Mouse (Mus musculus): ENCODE measurements at regions not wholly inside any gene's neighbourhood (a gene's known extent, or its start where the extent isn't known, plus 50 kb on each side); places are given as distances from the start of the nearest gene placed in this dataset.
"Not testable (repeated sequence)": the region's sequence is repeated elsewhere in the genome, so short reads cannot be mapped to it uniquely, and the experiment has no call there.

GRCm38 (mm10) chr5:77796960-77797359, 389.1 kb upstream of the Igfbp7 start:
- no peaks in the 10 kb centered on the region for H3K27me3 ChIP-seq (ENCODE audit: control insufficient read depth, insufficient read depth, low read length, poor library complexity, severe bottlenecking)
- DNase-seq (ENCODE audit: low read depth, low spot score), result no peak
- no peaks in the 10 kb centered on the region for H3K36me3 ChIP-seq (ENCODE audit: control insufficient read depth, insufficient read depth, low read length, poor library complexity, severe bottlenecking)

- Histone ChIP-seq H3K36me3 (ENCODE audit: control insufficient read depth, insufficient read depth, low read length, poor library complexity, severe bottlenecking) (no peaks in the 10 kb centered on the region), H3K27me3 (ENCODE audit: control insufficient read depth, insufficient read depth, low read length, poor library complexity, severe bottlenecking) (no peaks in the 10 kb centered on the region)
- no peak for DNase-seq (ENCODE audit: low read depth, low spot score)
These were observed 387.9 kb upstream of the Igfbp7 start for GRCm38 (mm10) chr5:77795766-77796165.

GRCm38 (mm10) chr5:77783953-77784352, 376.1 kb upstream of the Igfbp7 start:
- no peak for DNase-seq (ENCODE audit: low read depth, low spot score)
- H3K27me3 ChIP-seq (ENCODE audit: control insufficient read depth, insufficient read depth, low read length, poor library complexity, severe bottlenecking), result no peaks in the 10 kb centered on the region
- H3K36me3 ChIP-seq (ENCODE audit: control insufficient read depth, insufficient read depth, low read length, poor library complexity, severe bottlenecking), result no peaks in the 10 kb centered on the region

GRCm38 (mm10) chr5:77762426-77763042, 354.7 kb upstream of the Igfbp7 start:
- Histone ChIP-seq H3K27me3 (ENCODE audit: control insufficient read depth, insufficient read depth, low read length, poor library complexity, severe bottlenecking) (no peaks in the 10 kb centered on the region), H3K36me3 (ENCODE audit: control insufficient read depth, insufficient read depth, low read length, poor library complexity, severe bottlenecking) (no peaks in the 10 kb centered on the region)
- no peak for DNase-seq (ENCODE audit: low read depth, low spot score)

GRCm38 (mm10) chr5:77762013-77762412, 354.2 kb upstream of the Igfbp7 start:
- DNase-seq (ENCODE audit: low read depth, low spot score), result no peak
- Histone ChIP-seq H3K27me3 (ENCODE audit: control insufficient read depth, insufficient read depth, low read length, poor library complexity, severe bottlenecking) (no peaks in the 10 kb centered on the region), H3K36me3 (ENCODE audit: control insufficient read depth, insufficient read depth, low read length, poor library complexity, severe bottlenecking) (no peaks in the 10 kb centered on the region)

- no peak for DNase-seq (ENCODE audit: low read depth, low spot score)
- no peaks in the 10 kb centered on the region for H3K36me3 ChIP-seq (ENCODE audit: control insufficient read depth, insufficient read depth, low read length, poor library complexity, severe bottlenecking)
- H3K27me3 ChIP-seq (ENCODE audit: control insufficient read depth, insufficient read depth, low read length, poor library complexity, severe bottlenecking), result no peaks in the 10 kb centered on the region
These were observed 341.1 kb upstream of the Igfbp7 start for GRCm38 (mm10) chr5:77748933-77749332.

- no peak for DNase-seq (ENCODE audit: low read depth, low spot score)
These were observed 338.8 kb upstream of the Igfbp7 start for GRCm38 (mm10) chr5:77746604-77747003.

GRCm38 (mm10) chr5:77743467-77743866, 335.6 kb upstream of the Igfbp7 start:
- no peaks in the 10 kb centered on the region for H3K27me3 ChIP-seq (ENCODE audit: control insufficient read depth, insufficient read depth, low read length, poor library complexity, severe bottlenecking)
- H3K36me3 ChIP-seq (ENCODE audit: control insufficient read depth, insufficient read depth, low read length, poor library complexity, severe bottlenecking), result no peaks in the 10 kb centered on the region
- DNase-seq (ENCODE audit: low read depth, low spot score), result no peak

More at GRCm38 (mm10) chr5:77746604-77747003, 338.8 kb upstream of the Igfbp7 start:
- H3K36me3 ChIP-seq (ENCODE audit: control insufficient read depth, insufficient read depth, low read length, poor library complexity, severe bottlenecking), result no peaks in the 10 kb centered on the region
- H3K27me3 ChIP-seq (ENCODE audit: control insufficient read depth, insufficient read depth, low read length, poor library complexity, severe bottlenecking), result no peaks in the 10 kb centered on the region

GRCm38 (mm10) chr5:77730286-77730685, 322.4 kb upstream of the Igfbp7 start:
- not testable (repeated sequence) for H3K36me3 ChIP-seq (ENCODE audit: control insufficient read depth, insufficient read depth, low read length, poor library complexity, severe bottlenecking); H3K27me3 ChIP-seq (ENCODE audit: control insufficient read depth, insufficient read depth, low read length, poor library complexity, severe bottlenecking); DNase-seq (ENCODE audit: low read depth, low spot score)

GRCm38 (mm10) chr5:77681592-77681991, 273.8 kb upstream of the Igfbp7 start:
- no peaks in the 10 kb centered on the region for H3K27me3 ChIP-seq (ENCODE audit: control insufficient read depth, insufficient read depth, low read length, poor library complexity, severe bottlenecking)
- H3K36me3 ChIP-seq (ENCODE audit: control insufficient read depth, insufficient read depth, low read length, poor library complexity, severe bottlenecking), result no peaks in the 10 kb centered on the region
- DNase-seq (ENCODE audit: low read depth, low spot score), result no peak

- H3K36me3 ChIP-seq (ENCODE audit: control insufficient read depth, insufficient read depth, low read length, poor library complexity, severe bottlenecking), result no peaks in the 10 kb centered on the region
- DNase-seq (ENCODE audit: low read depth, low spot score), result no peak
- H3K27me3 ChIP-seq (ENCODE audit: control insufficient read depth, insufficient read depth, low read length, poor library complexity, severe bottlenecking), result no peaks in the 10 kb centered on the region
These were observed 264.5 kb upstream of the Igfbp7 start for GRCm38 (mm10) chr5:77672073-77672924.

- Histone ChIP-seq H3K36me3 (ENCODE audit: control insufficient read depth, insufficient read depth, low read length, poor library complexity, severe bottlenecking) (no peaks in the 10 kb centered on the region), H3K27me3 (ENCODE audit: control insufficient read depth, insufficient read depth, low read length, poor library complexity, severe bottlenecking) (no peaks in the 10 kb centered on the region)
- no peak for DNase-seq (ENCODE audit: low read depth, low spot score)
These were observed 255.3 kb upstream of the Igfbp7 start for GRCm38 (mm10) chr5:77663096-77663495.

- Histone ChIP-seq H3K36me3 (ENCODE audit: control insufficient read depth, insufficient read depth, low read length, poor library complexity, severe bottlenecking) (no peaks in the 10 kb centered on the region), H3K27me3 (ENCODE audit: control insufficient read depth, insufficient read depth, low read length, poor library complexity, severe bottlenecking) (no peaks in the 10 kb centered on the region)
- DNase-seq (ENCODE audit: low read depth, low spot score), result no peak
These were observed 251.2 kb upstream of the Igfbp7 start for GRCm38 (mm10) chr5:77659016-77659415.

GRCm38 (mm10) chr5:77644651-77645050, 236.8 kb upstream of the Igfbp7 start:
- Histone ChIP-seq H3K27me3 (ENCODE audit: control insufficient read depth, insufficient read depth, low read length, poor library complexity, severe bottlenecking) (no peaks in the 10 kb centered on the region), H3K36me3 (ENCODE audit: control insufficient read depth, insufficient read depth, low read length, poor library complexity, severe bottlenecking) (no peaks in the 10 kb centered on the region)
- DNase-seq (ENCODE audit: low read depth, low spot score), result no peak

- Histone ChIP-seq H3K36me3 (ENCODE audit: control insufficient read depth, insufficient read depth, low read length, poor library complexity, severe bottlenecking) (no peaks in the 10 kb centered on the region), H3K27me3 (ENCODE audit: control insufficient read depth, insufficient read depth, low read length, poor library complexity, severe bottlenecking) (no peaks in the 10 kb centered on the region)
- DNase-seq (ENCODE audit: low read depth, low spot score), result no peak
These were observed 212.6 kb upstream of the Igfbp7 start for GRCm38 (mm10) chr5:77620402-77620801.

All from splenic B cell, adult 2 months (primary cell).